Mouse (Mus musculus) lung, postnatal 0 days (tissue): ENCODE data around the gene Arhgef10l. TPM values are rescaled to one million over a fixed set of nuclear protein-coding genes. Genes with fewer than 3 reads are reported as not detected.

ENCODE experiments used
- ATAC-seq: fragments of 200-750 bp; cut with Nextera tagmentation; 2 replicates; pipeline ENCODE4 v1.8.0; 2017; ENCODE audit warnings: moderate library complexity
- DNase-seq: peaks from one replicate; pipeline ENCODE4 v3.0.0-alpha.2; 2016; ENCODE audit warnings: low spot score
- H3K27ac ChIP-seq: fragments of 300-500 bp; sonication (generic); 2 replicates; pipeline ENCODE4 v1.5.1; 2014; ENCODE audit warnings: antibody characterized with exemption, mild to moderate bottlenecking, low read length, mixed read lengths
- H3K27me3 ChIP-seq: fragments of 300-500 bp; sonication (generic); replicated peaks from 2 replicates; pipeline ENCODE4 v1.6.1; 2014; ENCODE audit warnings: low read length, mixed read lengths; ENCODE audit not compliant: insufficient read depth
- H3K36me3 ChIP-seq: fragments of 300-500 bp; sonication (generic); 2 replicates; pipeline ENCODE4 v1.6.1; 2014; ENCODE audit warnings: low read length, mixed read lengths; ENCODE audit not compliant: insufficient read depth
- H3K4me1 ChIP-seq: fragments of 300-500 bp; sonication (generic); 2 replicates; pipeline ENCODE4 v1.6.1; 2014; ENCODE audit warnings: antibody characterized with exemption, low read depth, low read length, mixed read lengths; ENCODE audit not compliant: insufficient read depth
- H3K4me2 ChIP-seq: fragments of 300-500 bp; sonication (generic); replicated peaks from 2 replicates; pipeline ENCODE4 v1.6.1; 2014; ENCODE audit warnings: low read depth, mild to moderate bottlenecking, low read length, moderate library complexity, mixed read lengths
- H3K4me3 ChIP-seq: fragments of 300-500 bp; sonication (generic); 2 replicates; pipeline ENCODE4 v1.5.1; 2014; ENCODE audit warnings: low read depth, low read length
- H3K9ac ChIP-seq: fragments of 300-500 bp; sonication (generic); replicated peaks from 2 replicates; pipeline ENCODE4 v1.6.1; 2014; ENCODE audit warnings: low read depth, mild to moderate bottlenecking
- H3K9me3 ChIP-seq: fragments of 300-500 bp; sonication (generic); 2 replicates; pipeline ENCODE4 v1.6.1; 2016; ENCODE audit warnings: low read length, mixed read lengths
- CTCF ChIP-seq: IDR thresholded peaks from 2 replicates; pipeline ENCODE4 v1.5.1; 2016; ENCODE audit warnings: antibody characterized with exemption, mild to moderate bottlenecking
- EP300 ChIP-seq: IDR thresholded peaks from 2 replicates; pipeline ENCODE4 v1.6.1; 2016; ENCODE audit warnings: antibody characterized with exemption, mild to moderate bottlenecking, control low read depth
- WGBS: fragments of 180-500 bp; shearing (Covaris S2); extraction: QIAGEN DNeasy Blood & Tissue Kit; methylation state at CpG from one replicate; pipeline ENCODE4 v1.1.7; 2014; 5-methylcytosine and 5-hydroxymethylcytosine counted together
- polyA plus RNA-seq: library from polyadenylated mRNA; unstranded; fragments of >200 nt; fragmentation: Nextera tagmentation; extraction: Ambion mirVana; gene quantifications from 2 replicates; pipeline ENCODE4 v1.2.1, GENCODE M21; 2015

Arhgef10l gene
- polyA plus RNA-seq, 1 experiment from 2014 or later: 9.3 TPM

GRCm38 (mm10) chr4:140624087-140624467 lies 41.7 kb downstream of the Arhgef10l start:
- H3K27me3 ChIP-seq: no peaks in the 10 kb centered on the region
- no peaks in the 10 kb centered on the region for H3K36me3 ChIP-seq
- DNase-seq (no peak), ATAC-seq (no peak)
- H3K9me3 ChIP-seq: no peaks in the 10 kb centered on the region
- H3K4me2 ChIP-seq: peak overlapping the region; percentile 25; the same call in 1 of the 2 replicates
- peaks cover 22% of the 10 kb centered on the region for H3K4me1 ChIP-seq
- peak; percentile 52 for TF ChIP-seq CTCF
- TF ChIP-seq EP300: no peak
- H3K27ac ChIP-seq: peak overlapping the region; percentile 76
- H3K9ac ChIP-seq: no peak overlapping the region
- 13% methylated on average over 10 of the region's 10 CpGs for WGBS
- no peak overlapping the region for H3K4me3 ChIP-seq

- TF ChIP-seq EP300: no peak
- no peak for TF ChIP-seq CTCF
- 28% methylated on average over 4 of the region's 4 CpGs for WGBS
- Histone ChIP-seq H3K27me3 (no peaks in the 10 kb centered on the region), H3K36me3 (no peaks in the 10 kb centered on the region), H3K4me2 (no peak overlapping the region), H3K9ac (no peak overlapping the region), H3K9me3 (no peaks in the 10 kb centered on the region), H3K4me3 (no peak overlapping the region), H3K27ac (0 out of 2 replicates have a peak overlapping the region, but pooled peaks have one; percentile 76), H3K4me1 (peaks cover 20% of the 10 kb centered on the region)
- DNase-seq (peak; percentile 52), ATAC-seq (peak; percentile 27)
These were observed 43.0 kb downstream of the Arhgef10l start for GRCm38 (mm10) chr4:140622819-140623218.

DNA sequence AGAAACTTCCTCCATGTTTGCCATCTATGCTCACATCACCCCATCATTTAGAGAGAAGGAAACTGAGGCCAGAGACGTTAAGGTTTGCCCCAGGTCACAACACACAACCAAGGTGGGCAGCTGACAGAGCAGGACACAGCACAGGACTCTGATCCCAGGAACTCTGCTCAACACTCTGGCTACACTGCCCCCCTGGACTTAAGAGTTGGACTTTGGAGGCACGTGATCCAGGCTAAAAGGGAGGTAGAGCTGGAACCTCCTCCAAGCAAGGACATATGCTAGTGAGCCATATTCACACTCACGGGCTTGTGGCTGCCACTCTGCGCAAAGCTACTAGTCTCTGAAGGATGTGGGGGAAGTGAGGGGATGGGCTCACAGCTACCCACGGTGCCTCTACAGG lies 45.3 kb downstream of the Arhgef10l start:
- no peaks in the 10 kb centered on the region for H3K36me3 ChIP-seq
- no peak overlapping the region for H3K9ac ChIP-seq
- WGBS: 66% methylated on average over 5 of the region's 5 CpGs
- no peak for ATAC-seq
- TF ChIP-seq EP300 (no peak), CTCF (no peak)
- DNase-seq: no peak
- H3K4me2 ChIP-seq: no peak overlapping the region
- H3K4me3 ChIP-seq: no peak overlapping the region
- peaks cover 38% of the 10 kb centered on the region for H3K4me1 ChIP-seq
- H3K27ac ChIP-seq: no peak overlapping the region
- no peaks in the 10 kb centered on the region for H3K27me3 ChIP-seq
- H3K9me3 ChIP-seq: no peaks in the 10 kb centered on the region

DNA sequence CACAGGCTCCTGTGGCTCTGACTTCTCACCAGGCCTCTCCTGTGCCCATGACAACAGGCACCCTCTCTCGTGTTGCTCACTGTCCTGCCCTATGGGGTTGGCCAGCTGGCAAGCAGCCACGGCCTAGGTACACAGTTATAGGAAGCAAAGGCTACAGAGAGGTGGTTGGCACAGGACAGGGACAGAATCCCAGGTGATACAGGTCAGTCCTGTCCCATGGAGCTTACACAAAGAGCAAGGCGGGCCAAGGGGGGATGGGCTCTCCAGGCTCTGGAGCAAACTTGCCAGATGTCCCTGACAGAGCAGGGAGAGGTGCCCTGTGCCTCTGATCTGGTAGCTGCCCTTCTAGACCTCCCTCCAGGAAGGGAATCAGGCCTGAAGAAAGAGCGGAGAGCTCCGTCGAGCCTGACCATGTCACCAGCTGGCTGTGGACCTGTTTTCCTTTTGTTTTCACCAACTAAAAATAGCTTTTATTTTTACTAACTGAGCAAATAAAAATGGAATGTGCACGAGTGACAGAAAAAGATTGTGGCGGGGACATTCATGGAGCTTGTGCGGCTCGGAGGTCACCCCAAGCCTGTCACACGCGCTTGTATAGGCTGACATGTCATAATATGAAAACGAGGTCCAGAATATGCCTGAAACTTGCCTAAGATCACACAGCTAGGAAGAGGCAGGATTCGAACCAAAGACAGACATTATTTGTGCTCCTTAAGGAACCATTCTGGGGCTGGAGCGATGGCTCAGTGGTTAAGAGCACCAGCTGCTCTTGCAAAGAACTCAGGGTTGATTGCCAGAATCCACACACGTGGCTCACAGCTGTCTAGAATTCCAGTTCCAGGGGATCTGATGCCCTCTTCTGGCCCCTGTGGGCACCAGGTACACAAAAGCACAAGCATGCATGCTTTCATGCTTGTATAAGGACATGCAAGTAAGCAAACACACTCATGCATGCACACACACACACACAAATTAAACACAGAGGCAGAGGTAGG lies 48.1 kb downstream of the Arhgef10l start:
- H3K27me3 ChIP-seq: no peaks in the 10 kb centered on the region
- H3K27ac ChIP-seq: peak overlapping the region; percentile 79
- H3K36me3 ChIP-seq: no peaks in the 10 kb centered on the region
- peak; percentile 70 for TF ChIP-seq CTCF
- no peak for TF ChIP-seq EP300
- peak; percentile 85 for DNase-seq
- peaks cover 18% of the 10 kb centered on the region for H3K4me1 ChIP-seq
- no peak overlapping the region for H3K4me3 ChIP-seq
- peak; percentile 60 for ATAC-seq
- H3K9me3 ChIP-seq: no peaks in the 10 kb centered on the region
- H3K4me2 ChIP-seq: no peak overlapping the region
- H3K9ac ChIP-seq: no peak overlapping the region
- WGBS: 29% methylated on average over 16 of the region's 16 CpGs

DNA sequence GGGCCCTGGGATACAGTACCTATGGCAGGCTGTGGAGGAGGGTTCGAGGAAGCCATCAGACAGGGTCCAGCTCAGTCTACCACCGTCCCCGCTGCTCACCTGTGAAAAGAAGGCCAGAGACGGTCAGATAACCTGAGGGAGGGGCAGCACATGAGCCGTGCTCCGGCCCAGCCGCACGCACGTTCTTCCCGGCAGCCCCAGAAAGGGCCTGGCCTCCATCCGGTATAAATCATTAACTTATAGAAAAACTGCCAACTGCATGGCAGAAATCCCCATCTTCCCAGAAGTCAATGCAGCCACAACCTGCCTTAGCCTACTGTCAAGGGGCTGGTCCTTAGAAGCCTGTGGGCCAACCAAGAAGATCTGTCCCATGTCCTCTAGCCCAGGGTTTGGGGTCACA lies 48.9 kb downstream of the Arhgef10l start:
- H3K4me3 ChIP-seq: no peak overlapping the region
- peak overlapping the region; percentile 79 for H3K27ac ChIP-seq
- H3K4me2 ChIP-seq: no peak overlapping the region
- WGBS: 42% methylated on average over 11 of the region's 11 CpGs
- peak; percentile 24 for DNase-seq
- no peak; the same call in 1 of the 2 replicates for ATAC-seq
- peaks cover 18% of the 10 kb centered on the region for H3K4me1 ChIP-seq
- no peak for TF ChIP-seq CTCF
- TF ChIP-seq EP300: no peak
- no peaks in the 10 kb centered on the region for H3K27me3 ChIP-seq
- H3K36me3 ChIP-seq: no peaks in the 10 kb centered on the region
- H3K9ac ChIP-seq: no peak overlapping the region
- no peaks in the 10 kb centered on the region for H3K9me3 ChIP-seq

DNA sequence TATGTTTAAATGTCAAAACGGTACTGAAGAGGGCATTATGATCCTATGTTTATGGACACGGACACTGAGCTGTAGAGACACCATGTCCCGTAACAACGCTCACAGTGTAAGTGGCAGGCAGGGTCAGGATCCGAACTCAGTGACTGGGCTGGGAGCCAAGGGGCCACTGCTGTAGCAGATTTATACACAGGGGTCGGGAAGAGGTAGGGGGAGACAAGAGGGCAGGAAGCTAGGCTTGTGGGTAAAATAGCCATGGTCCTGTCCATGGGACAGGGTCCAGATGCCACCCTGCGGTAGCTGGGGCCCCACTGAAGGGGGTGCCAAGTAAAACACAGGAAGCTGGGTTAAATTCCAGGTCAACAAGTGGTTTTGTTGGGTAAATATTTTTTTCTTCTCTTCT lies 49.6 kb downstream of the Arhgef10l start:
- H3K4me2 ChIP-seq: no peak overlapping the region
- H3K4me1 ChIP-seq: peaks cover 19% of the 10 kb centered on the region
- peak overlapping the region; percentile 79 for H3K27ac ChIP-seq

More for the DNA sequence above, 49.6 kb downstream of the Arhgef10l start:
- TF ChIP-seq CTCF (no peak), EP300 (no peak)
- H3K9me3 ChIP-seq: no peaks in the 10 kb centered on the region
- no peaks in the 10 kb centered on the region for H3K27me3 ChIP-seq
- DNase-seq: peak; percentile 29
- ATAC-seq: peak; percentile 16
- H3K4me3 ChIP-seq: no peak overlapping the region
- H3K9ac ChIP-seq: no peak overlapping the region
- whole genome bisulfite sequencing: 27% methylated on average over 7 of the region's 7 CpGs
- H3K36me3 ChIP-seq: no peaks in the 10 kb centered on the region
